Mouse (Mus musculus): ENCODE measurements at regions not wholly inside any gene's neighbourhood (a gene's known extent, or its start where the extent isn't known, plus 50 kb on each side); places are given as distances from the start of the nearest gene placed in this dataset.
A peak's percentile ranks its signal among the peaks of the same experiment; 100 is the strongest.
"Not testable (repeated sequence)": the region's sequence is repeated elsewhere in the genome, so short reads cannot be mapped to it uniquely, and the experiment has no call there.

DNA sequence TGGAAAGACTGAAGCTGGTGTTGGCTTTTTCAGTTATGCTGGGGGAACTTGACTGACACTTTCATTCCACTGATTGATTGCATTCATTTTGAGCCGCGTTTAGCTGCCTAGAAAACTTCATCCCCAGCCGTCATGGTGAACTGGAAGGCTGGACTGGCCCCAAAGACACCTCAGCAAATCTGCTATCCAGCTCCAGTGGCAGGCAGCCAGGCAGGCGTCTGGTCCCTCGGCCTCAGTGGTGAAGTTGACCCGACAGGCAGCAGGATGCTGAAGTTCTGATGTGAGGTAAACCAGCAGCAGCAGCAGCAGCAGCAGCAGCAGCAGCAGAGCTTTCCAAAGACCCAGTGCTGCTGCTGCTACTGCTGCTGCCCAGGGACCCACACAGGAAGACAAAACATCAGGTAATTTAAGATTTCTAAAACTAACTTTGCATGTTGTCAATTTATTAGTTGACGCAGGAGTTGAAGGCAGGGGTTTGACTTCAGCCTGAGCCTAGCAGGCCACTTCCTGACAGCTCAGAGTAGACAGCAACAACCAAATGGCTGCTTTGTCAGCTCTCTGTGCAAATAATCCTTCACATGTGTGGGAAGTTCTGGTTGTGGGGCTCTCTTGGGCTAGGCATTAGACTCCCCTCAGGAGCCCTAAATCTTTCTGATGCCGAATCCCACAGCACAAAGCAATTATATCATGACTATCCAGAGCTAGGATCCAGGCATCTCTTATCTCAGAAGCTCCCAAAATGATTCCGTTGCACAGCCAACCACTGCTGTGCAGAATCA, 200.4 kb upstream of the Nhs start:
- DNase-seq, result peak; percentile 38 to 78

DNA sequence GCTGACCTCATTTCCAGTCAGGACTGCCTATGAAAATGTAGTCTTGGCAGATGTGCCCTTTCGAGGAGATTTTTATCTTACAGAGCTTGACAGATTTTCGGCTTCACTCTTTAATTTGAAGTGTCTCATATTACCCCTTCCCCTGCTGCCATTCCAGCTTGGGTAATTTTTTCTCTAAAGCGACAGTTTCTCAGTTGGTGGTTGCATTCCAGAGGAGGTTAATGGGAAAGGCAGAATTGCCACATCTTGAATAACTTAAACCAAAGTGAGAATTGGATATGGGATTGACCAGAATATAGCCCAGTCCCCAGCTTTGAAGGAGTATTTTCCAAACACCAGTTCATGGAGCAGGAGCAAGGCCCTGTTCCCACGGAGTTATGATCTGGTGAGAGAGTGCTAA, 188.8 kb upstream of the Nhs start:
- DNase-seq, result no peak

DNA sequence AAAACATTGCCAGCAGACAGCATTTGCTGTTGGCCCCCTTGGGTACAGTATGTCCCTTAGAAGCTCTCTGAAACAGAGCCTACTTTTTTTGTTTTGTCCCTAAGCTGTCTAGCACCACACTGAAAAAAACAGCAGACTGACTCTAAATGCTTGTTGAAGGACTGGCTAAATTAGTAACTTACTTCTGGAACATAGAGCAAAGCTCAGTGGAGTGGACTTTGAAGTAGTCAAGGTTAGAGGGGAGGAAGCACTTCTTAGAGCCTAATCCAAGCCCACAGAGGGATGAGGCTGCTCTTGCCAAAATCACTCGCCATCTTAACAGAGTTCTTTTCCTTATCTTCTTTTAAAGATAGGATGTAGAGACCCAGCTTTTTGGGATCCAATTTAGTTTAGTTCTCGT, 188.4 kb upstream of the Nhs start:
- DNase-seq, result no peak

DNA sequence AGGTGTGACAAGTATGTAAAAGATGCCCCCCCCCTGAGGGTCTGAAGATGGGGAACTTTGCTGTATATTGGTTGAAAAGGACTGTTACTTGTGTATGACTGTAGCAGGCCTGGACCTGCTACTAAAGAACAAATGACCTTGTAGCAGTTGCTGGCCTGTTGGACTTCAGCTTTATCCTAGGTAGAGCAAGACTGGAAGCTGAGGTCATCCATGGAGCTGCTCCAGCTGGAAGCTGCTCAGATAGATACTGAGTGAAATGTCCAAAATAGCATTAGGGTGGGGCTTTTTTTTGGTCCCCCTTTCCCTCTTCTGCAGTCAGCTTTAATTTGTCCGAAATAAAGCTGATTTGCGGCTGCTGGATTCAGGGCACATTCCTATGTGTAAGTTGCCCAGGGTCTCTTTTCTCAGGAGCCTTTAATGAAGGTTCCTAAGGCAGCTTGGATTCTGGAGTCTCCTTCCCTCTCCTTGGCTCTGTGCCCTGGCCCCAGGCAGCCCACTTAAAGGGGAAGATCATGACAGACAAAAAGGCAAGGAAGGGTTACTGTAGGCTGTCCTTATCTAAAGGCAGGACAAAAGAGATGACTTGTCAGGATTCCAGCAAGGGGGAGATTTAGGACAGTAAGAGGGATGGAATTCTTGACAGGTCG, 186.1 kb upstream of the Nhs start:
- peak in 1 of 2 experiments; percentile 20 for DNase-seq

GRCm38 (mm10) chrX:162332121-162332520, 172.6 kb upstream of the Nhs start:
- no peak for DNase-seq

- DNase-seq, result no peak
Measured at GRCm38 (mm10) chrX:162307646-162308045, 148.1 kb upstream of the Nhs start.

- DNase-seq, result no peak
Measured at GRCm38 (mm10) chrX:162304145-162304544, 144.6 kb upstream of the Nhs start.

DNA sequence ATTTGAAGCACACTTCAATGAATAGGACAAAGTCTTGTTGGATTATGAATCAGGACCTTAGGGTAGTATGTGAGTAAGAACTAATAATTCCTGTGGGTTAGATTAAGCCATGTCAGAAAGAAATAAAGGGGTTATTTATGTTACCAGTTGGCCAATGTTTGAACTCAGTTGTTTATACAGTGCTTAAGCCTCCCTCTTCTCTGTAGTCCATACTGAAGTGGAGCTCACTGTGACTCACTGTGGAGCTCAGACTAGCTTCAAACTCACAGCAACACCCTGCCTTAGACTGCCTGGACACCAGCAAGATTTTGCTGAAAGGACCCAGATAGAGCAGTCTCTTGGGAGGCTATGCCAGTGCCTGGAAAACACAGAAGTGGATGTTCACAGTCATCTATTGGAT, 143.3 kb upstream of the Nhs start:
- no peak for DNase-seq

DNA sequence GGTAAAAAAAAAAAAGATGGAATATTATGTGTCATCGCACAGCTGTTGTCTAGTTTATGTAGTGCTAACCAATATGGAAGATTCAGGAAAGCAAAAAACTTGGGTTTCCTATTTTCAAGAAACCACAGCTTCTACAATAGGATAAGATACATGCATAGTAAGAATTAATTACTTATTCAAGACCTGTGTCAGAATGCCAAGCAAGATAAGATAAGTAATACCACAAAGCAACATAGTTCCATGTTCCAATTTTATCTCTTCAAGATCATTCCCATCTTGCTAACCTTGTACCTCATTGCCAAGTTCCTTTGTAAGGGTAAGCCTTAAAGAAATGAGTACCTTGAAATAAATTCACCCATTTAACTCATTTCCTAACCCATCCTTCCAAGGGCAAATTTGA, 131.7 kb upstream of the Nhs start:
- no peak for DNase-seq

GRCm38 (mm10) chrX:162286155-162286554, 126.6 kb upstream of the Nhs start:
- DNase-seq, result not testable (repeated sequence)

GRCm38 (mm10) chrX:162284252-162284651, 124.7 kb upstream of the Nhs start:
- no peak for DNase-seq

DNA sequence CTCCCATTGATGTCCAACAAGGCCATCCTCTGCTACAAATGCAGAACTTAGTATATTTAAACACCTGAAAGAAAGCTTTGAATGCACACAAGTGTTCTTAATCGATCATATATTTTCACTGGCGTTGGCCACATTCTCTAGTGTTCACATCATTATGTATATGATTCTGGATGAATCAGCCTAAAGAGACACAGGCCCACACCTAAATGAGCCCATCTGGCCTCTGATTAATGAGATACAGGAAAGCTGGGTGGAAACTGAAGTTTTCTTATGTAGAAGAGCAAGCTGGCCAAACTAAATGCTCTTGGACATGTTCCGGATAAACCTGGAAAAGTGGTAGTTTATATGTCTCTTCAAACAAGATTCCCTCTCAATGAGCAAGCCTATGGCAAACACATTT, 123.2 kb upstream of the Nhs start:
- DNase-seq, result no peak

DNA sequence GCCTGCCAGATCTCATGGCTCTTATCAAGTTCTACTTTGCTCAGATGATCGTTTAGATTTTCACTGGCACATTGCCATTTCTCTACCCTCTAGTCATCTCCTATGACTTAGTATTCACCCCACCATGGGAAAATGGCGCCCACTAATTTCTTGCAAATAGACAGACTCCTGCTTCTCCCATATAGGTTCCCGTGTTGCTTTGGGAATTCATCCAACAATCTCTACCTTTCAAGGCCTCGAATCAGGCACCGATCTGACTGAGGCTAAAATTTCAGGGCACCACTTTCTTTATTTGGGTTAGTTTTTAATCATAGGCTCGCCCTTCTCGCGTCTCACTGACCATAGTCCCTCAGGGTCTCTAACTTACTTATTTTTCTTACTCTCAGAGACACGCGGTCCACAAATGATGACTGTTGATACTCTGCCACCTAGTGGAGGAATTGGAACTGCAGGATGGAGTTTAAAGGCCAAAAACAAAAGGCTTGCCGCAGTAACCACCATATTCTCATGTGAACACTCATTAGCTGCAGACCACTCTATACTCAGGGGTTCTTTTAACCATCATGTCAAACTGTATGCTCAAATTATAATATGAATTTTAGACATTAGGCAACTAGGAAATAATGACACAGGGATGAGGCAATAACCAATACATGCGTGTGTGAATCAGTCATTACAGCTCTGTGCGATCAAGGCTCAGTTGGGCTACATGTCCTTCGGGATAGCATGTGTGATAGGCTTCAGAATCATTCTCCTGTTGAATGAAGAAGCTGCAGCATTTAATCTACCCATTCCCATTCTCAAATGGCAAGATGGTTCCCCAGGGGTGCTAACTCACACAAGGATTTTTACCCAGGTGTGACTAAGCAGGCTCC, 119.5 kb upstream of the Nhs start:
- DNase-seq, result peak in 1 of 2 experiments; percentile 57

DNA sequence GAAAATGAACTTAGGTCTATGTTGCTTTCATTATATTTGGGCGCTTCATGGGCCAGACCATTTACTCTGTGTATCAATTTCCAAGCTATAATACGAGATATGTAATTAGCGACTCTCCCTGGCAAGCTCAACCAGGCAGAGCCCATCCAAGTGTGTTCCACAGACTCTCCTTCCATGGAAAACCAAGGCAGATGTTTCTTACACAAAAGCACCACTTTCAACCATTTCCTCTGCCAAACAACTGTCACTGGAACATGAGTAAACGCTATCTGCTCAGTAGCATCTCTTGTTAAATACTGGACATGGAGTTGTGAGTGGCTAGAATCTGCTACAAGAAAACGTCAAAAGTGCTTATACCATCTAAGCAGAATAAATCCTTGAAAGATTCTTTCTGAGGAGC, 115.1 kb upstream of the Nhs start:
- no peak for DNase-seq

DNA sequence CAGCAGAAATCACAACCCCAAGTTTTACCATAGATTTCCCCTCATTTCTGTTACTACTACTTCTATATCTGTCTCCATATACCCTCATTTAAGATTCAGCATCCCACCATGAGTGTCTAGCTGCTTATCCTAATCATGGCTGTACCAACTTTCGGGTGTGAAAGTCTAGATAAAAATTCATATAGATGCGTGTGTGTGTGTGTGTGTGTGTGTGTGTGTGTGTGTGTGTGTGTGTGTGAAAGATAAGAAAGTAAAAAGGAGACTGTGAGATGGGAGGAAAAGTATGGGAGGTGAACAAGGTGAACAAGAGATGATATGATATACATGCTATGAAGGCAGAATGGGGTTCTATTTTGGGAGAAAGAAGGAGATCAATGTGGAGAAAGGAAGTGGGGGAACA, 111.7 kb upstream of the Nhs start:
- no peak for DNase-seq

DNA sequence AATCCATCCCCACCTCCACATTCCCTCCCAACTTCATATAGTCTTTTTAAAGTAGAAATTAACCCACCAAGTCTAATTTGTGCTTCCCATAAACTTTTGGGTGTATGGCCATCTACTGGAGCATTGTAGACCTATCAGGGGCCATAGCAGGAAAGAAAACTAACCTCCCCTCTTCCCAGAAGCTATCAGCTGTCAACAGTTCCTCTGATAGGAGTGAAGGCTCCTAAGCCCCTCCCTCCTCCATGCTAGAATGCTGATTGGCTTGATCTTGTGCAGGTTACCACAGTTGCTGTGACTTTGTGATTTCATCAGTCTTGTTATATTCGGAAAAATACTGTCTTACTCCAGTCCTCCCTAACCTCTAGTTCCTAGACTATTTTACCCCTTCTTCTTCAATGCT, 109.4 kb upstream of the Nhs start:
- DNase-seq, result no peak

GRCm38 (mm10) chrX:162268112-162268511, 108.6 kb upstream of the Nhs start:
- no peak for DNase-seq

GRCm38 (mm10) chrX:162267679-162268078, 108.1 kb upstream of the Nhs start:
- peak; percentile 6 to 20 for DNase-seq

GRCm38 (mm10) chrX:162266769-162267168, 107.2 kb upstream of the Nhs start:
- no peak for DNase-seq

DNA sequence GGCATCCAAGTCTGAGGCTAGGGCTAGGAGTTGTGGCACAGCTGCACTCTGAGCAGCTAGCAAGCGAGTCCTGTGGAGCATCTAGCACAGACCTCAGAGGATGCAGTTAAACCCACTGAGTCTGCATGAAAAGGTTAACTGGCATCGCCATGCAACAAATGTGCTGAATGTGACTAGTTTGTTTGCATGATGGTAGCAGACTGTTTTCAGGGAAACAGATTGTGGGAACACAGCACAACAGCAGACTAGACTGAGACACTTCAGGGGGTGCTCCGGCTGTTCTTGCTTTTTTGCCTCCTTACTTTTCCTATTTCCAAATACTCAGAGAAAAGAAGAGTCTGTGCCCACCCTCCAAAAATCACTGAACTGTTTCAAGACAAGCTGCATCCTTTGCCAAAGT, 97.9 kb upstream of the Nhs start:
- no peak for DNase-seq

GRCm38 (mm10) chrX:162255873-162256272, 96.3 kb upstream of the Nhs start:
- DNase-seq, result no peak

- peak in 1 of 2 experiments; percentile 15 for DNase-seq
Measured at GRCm38 (mm10) chrX:162241291-162241690, 81.8 kb upstream of the Nhs start.

- DNase-seq, result no peak
Measured at GRCm38 (mm10) chrX:162235552-162235951, 76.0 kb upstream of the Nhs start.

DNA sequence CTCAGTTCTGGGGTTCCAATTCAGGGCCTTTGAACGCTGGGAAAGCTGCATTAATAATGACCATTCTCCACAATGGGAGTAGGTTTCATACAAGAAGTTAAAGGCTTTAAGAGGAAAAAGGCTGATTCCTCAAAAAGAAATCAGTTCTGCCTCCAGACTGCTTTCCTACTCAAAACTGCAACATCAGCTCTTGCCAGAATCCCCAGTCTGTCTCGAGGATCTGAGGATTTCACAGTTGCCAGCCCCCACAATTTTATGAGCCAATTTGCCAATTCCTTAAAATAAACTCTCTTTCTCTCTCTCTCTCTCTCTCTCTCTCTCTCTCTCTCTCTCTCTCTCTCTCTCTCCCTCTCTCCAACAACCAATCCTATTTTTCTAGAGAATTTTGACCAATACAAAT, 51.3 kb upstream of the Nhs start:
- DNase-seq, result no peak
